Mouse (Mus musculus) left cerebral cortex, postnatal 10 days (tissue): ENCODE data around the gene Nr5a1. TPM values are rescaled to one million over a fixed set of nuclear protein-coding genes. Genes with fewer than 3 reads are reported as not detected.

Experiments
- DNase-seq, 2 experiments: peaks; one replicate each; pipeline ENCODE4 v3.0.0; 2021 to 2022; ENCODE audit warnings: low spot score in 2 of 2, mixed read lengths in 1 of 2; ENCODE audit errors: extremely low spot score in 1 of 2
- intact Hi-C: fragments of 180-260 bp; cut with DNase I; formaldehyde crosslinking; loops from one replicate; pipeline ENCODE4 v1.15.1; 2025
- total RNA-seq, 2 experiments: library from RNA; stranded (reverse); gene quantifications; 2 replicates each; pipeline ENCODE4 v1.2.3; 2021

Nr5a1 gene
- total RNA-seq, 2 experiments from 2014 or later = not detected

GRCm38 (mm10) chr2:38661398-38661797 lies 52.9 kb downstream of the Nr5a1 start:
- intact Hi-C loops = no loop called here
- DNase-seq = no peak

- intact Hi-C loops = no loop called here
- DNase-seq = peak; percentile 54 to 89
These were observed 56.0 kb downstream of the Nr5a1 start for GRCm38 (mm10) chr2:38658338-38658836.

DNA sequence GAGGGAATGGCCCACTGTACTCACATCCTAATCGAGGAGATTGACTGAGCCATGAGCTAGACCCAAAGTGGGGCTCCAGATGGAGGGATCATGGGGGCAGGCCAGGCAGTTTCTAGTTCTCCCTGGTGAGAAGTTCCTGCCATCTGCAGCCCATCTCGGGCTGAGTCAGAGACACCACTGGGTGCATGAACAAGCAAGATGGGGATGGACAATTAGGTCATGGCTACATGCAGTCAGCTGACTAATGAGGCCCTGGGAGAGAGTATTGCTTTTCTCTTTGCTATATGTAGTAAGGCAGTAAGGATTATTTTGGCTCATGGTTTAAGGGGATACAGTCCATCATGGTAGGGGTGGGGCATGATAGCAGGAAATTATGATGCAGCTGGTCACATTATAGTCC lies 60.6 kb downstream of the Nr5a1 start:
- intact Hi-C loops = no loop called here
- no peak for DNase-seq

- intact Hi-C loops = no loop called here
These were observed 61.1 kb downstream of the Nr5a1 start for GRCm38 (mm10) chr2:38653293-38653619.

DNA sequence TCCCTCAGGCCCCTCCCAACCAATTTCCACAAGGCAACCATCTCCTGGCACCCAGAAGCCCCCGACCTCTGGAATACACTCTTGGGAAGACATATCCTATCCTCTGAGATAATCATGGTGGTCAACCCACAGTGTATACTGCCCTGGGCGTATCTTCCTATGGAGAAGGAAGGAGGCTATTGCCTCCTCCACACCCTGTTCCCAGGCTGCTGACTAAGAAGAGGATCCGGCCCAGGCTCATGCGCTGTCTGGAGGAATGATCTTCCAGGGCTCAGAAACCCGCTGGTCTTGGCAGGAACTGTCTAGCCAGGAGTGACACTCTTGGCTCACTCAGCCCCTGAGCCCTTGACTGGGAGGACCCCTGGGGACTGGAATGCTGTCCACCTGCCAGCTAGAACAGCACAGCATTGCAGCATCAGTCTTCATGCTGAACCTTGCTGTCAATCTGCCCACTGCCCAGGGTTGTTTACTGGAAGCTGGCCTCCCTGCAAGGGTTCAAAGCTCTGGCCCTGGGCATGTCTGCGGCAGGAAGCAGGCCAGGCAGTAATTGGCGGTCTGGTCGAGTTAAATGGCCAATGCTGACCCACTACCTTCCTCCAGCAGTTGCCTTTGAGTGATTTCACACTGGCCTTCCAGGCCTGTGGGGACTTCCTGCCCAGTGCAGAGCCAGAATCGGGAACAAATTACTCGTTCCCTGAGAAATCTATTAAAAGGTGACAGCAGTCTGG lies 61.6 kb downstream of the Nr5a1 start:
- intact Hi-C loops = no loop called here
- DNase-seq = peak in 1 of 2 experiments; percentile 66

More at GRCm38 (mm10) chr2:38653293-38653619, 61.1 kb downstream of the Nr5a1 start:
- no peak for DNase-seq

DNA sequence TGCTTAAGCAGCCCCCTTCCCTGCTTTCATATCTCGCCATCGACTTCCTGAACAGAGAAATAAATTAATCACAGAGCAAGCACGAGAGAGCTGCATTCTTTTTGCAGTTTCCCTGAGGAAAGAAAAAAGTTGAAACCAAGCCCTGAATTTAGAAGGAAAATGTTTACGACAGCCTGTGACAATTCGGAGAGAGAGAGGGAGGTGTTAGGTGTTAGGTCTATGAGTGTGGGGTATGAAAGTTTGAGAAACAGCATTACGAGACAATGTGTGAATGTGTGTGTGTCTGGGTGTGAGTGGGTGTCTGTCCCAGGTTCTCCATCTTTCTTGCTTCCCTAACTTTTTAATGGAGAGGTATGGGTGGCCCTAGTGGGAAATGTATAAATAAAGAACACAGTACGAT lies 62.2 kb downstream of the Nr5a1 start:
- intact Hi-C loops = no loop called here
- DNase-seq = no peak

DNA sequence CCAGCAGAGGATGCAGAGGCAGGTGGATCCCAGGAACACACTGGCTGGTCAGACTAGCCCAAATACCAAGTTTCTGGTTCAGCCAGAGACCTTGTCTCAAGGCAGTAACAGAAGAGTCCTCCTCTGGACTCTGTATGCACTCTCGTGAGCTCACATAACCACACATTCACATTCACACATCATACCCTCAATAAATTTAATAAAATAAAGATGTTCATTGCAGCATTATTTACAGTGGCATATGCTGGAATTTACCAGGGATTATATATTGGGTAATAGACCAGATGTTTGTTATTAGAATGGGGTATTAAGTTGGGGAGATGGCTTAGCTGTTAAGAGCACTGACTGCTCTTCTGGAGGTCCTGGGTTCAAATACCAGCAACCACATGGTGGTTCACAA lies 64.0 kb downstream of the Nr5a1 start:
- DNase-seq = no peak
- intact Hi-C loops = no loop called here

GRCm38 (mm10) chr2:38647661-38648060 lies 66.7 kb downstream of the Nr5a1 start:
- intact Hi-C loops = loop anchor here (10.0 kb wide), 1 partner anchor 217 kb away; no protein-coding TSS in a partner anchor
- no peak for DNase-seq

GRCm38 (mm10) chr2:38647201-38647606 lies 67.1 kb downstream of the Nr5a1 start:
- intact Hi-C loops = loop anchor here (10.0 kb wide), 1 partner anchor 218 kb away; no protein-coding TSS in a partner anchor
- peak; percentile 44 to 65 for DNase-seq

DNA sequence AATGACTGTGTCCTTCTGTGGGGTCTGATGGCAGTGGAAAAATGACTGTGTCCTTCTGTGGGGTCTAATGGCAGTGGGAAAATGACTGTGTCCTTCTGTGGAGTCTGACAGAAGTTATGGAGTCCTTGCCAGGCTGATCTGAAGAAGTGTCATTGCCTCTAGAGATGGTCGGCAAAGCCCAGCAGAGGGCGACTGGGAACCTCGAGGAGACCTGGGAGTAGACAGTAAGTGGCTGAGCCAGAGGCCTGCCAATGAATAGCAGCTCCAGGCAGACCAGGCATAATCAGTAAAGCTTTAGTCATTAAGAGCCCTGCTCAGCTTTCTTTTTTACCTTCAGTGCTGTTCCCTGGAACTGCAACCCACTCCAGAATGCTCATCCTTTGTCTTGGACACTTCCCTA lies 68.4 kb downstream of the Nr5a1 start:
- intact Hi-C loops = loop anchor here (10.0 kb wide), 1 partner anchor 219 kb away; no protein-coding TSS in a partner anchor
- peak; percentile 76 to 87 for DNase-seq

DNA sequence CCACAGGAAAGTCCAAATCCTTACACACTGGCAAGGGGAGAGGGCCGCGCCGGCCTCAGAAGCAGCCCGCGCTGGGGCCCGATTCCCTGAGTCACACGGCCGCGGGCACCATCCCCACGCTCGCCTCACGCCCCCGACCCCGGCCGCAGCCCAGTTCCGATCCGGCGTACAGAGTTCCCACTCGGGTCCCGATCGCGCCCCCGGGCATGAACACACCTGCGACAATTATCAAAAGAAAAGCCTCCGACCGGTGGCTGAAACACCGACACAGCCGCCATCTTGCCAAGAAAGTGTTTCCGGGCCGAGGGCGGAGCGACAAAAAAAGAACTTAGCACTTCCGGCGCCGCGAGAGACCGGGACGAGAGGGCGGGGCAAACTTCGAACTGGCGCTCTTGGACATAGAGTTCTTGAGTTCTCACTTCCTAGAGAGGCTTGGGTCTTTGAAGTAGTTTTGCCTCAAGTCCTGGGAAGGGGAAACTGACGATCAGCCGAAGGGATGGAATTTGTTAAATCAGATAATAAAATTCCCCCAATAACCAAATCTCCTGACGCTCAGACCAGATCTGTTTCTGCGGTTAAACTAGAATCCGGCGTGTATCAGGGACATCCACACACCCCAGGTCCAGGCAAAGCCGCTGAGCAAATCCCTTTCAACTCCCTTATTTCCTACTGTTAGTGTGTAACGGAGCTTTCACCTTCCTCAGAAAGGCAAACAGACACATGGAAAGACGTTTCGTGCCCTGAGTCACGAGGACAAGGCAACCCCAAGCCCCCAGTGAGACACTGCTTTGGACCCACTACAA lies 70.5 kb downstream of the Nr5a1 start, which contains the start of gene Psmb7:
Gene Psmb7, minus strand, starts transcription at position 463 of the 803 bp plus-strand sequence.
- intact Hi-C loops = loop anchor here (5.0 to 10.0 kb wide), 2 partner anchors 98 to 221 kb away; no protein-coding TSS in a partner anchor
- DNase-seq = peak; percentile 90 to 95

Other genes starting within 250 kb of the Nr5a1 start
- 10 to 100 TPM; 34.2 to 37.0 TPM for gene Nek6, start 202.9 kb downstream of the Nr5a1 start, total RNA-seq
- 100 to 1,000 TPM; 256 TPM for gene Psmb7, start 70.5 kb downstream of the Nr5a1 start, total RNA-seq
- 1 to 10 TPM; 5.3 to 5.8 TPM for gene Nr6a1, start 213.1 kb upstream of the Nr5a1 start, total RNA-seq
- gene Olfml2a, start 217.4 kb upstream of the Nr5a1 start, total RNA-seq = 1 to 10 TPM; 3.8 to 3.9 TPM